Mouse (Mus musculus) kidney, adult 9 months (tissue): ENCODE data around the gene Tbxas1.

ENCODE experiments used
- DNase-seq: peaks from one replicate; pipeline ENCODE4 v3.0.0; 2022

The Tbxas1 gene

GRCm38 (mm10) chr6:38961427-38962033, 86.3 kb downstream of the Tbxas1 start:
- DNase-seq: no peak

GRCm38 (mm10) chr6:38966839-38967238, 91.6 kb downstream of the Tbxas1 start:
- no peak for DNase-seq

GRCm38 (mm10) chr6:38967288-38967687, 92.1 kb downstream of the Tbxas1 start:
- DNase-seq: no peak

GRCm38 (mm10) chr6:38967988-38968387, 92.8 kb downstream of the Tbxas1 start:
- no peak for DNase-seq

GRCm38 (mm10) chr6:38969944-38970740, 94.9 kb downstream of the Tbxas1 start:
- DNase-seq: no peak

GRCm38 (mm10) chr6:38970759-38971158, 95.6 kb downstream of the Tbxas1 start:
- DNase-seq: no peak

- DNase-seq: peak; percentile 58
These were observed 97.6 kb downstream of the Tbxas1 start for GRCm38 (mm10) chr6:38972826-38973225.

- peak; percentile 55 for DNase-seq
These were observed 98.4 kb downstream of the Tbxas1 start for GRCm38 (mm10) chr6:38973441-38974161.

GRCm38 (mm10) chr6:38974162-38974525, 98.9 kb downstream of the Tbxas1 start:
- DNase-seq: peak; percentile 87

- peak; percentile 48 for DNase-seq
These were observed 99.5 kb downstream of the Tbxas1 start for GRCm38 (mm10) chr6:38974536-38975268.

GRCm38 (mm10) chr6:38975866-38976265, 100.7 kb downstream of the Tbxas1 start:
- no peak for DNase-seq

- no peak for DNase-seq
These were observed 101.2 kb downstream of the Tbxas1 start for GRCm38 (mm10) chr6:38976355-38976754.

- DNase-seq: peak; percentile 76
These were observed 105.9 kb downstream of the Tbxas1 start for GRCm38 (mm10) chr6:38980921-38981715.

- no peak for DNase-seq
These were observed 106.9 kb downstream of the Tbxas1 start for GRCm38 (mm10) chr6:38982071-38982470.

- peak; percentile 47 for DNase-seq
These were observed 107.5 kb downstream of the Tbxas1 start for GRCm38 (mm10) chr6:38982656-38983055.

GRCm38 (mm10) chr6:38983060-38983459, 107.9 kb downstream of the Tbxas1 start:
- peak; percentile 83 for DNase-seq

GRCm38 (mm10) chr6:38984626-38985025, 109.4 kb downstream of the Tbxas1 start:
- no peak for DNase-seq

- DNase-seq: no peak
These were observed 111.4 kb downstream of the Tbxas1 start for GRCm38 (mm10) chr6:38986641-38987040.

- peak; percentile 48 for DNase-seq
These were observed 116.8 kb downstream of the Tbxas1 start for GRCm38 (mm10) chr6:38992016-38992415.

GRCm38 (mm10) chr6:38995774-38996173, 120.6 kb downstream of the Tbxas1 start:
- DNase-seq: no peak

- DNase-seq: no peak
These were observed 122.6 kb downstream of the Tbxas1 start for GRCm38 (mm10) chr6:38997838-38998237.

- DNase-seq: peak; percentile 38
These were observed 127.9 kb downstream of the Tbxas1 start for GRCm38 (mm10) chr6:39003126-39003525.
